8 mouse cellular contexts compared by ENCODE assay signal in the genomic region with DNA sequence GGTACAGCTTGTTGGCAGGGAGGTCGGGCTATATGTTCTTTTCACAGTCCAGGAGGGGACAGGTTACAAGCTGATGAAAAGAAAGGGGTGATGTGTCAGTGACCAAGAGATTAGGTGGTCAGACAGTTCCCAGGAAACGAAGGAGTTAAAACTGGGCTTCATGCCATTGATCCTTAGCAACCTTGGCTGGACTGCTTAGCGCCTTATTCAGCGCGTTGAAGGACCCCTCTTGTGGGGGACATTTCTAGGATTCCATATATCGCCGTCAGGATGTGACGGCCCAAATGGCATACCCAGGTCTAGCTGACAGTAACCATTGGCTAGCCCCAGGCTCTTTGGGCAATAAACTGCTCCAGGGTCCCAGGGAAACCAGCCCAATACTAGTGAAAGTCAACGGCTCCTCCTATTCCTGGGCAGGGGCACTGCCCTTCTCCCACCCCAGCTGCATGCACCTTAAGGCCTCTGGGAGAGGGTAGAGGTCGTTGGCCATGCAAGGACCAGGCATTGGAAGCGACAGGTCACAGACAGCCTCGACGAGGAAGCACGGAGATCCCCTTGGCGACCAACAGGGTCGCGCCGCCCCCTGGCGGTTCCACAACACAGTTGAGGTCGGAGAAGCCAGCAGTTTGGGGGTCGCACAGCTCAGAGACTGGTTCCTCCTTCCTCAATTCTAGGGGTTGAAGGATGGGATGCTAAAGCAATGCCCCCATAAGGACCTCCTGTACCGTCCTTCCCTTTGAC.
A peak's percentile ranks its signal among the peaks of the same experiment; 100 is the strongest.
DNase-seq lines count a peak whose midpoint lies in the region; ATAC-seq and TF ChIP-seq lines count a peak whose summit lies in the region.

No protein-coding gene starts in this region.

- no peaks in the 10 kb centered on the region for H3K79me2 ChIP-seq in CH12.LX (replicated peaks; ENCODE audit: control insufficient read depth, extremely low read depth, insufficient read depth, poor library complexity, severe bottlenecking)

- no peak for TF ChIP-seq EP300 in CH12.LX (IDR thresholded peaks at IDR 0.05; ENCODE audit: low read length)

- peak in 1 of 2 experiments; percentile 63; a peak in 2 of 4 replicates for TF ChIP-seq CTCF in CH12.LX (conservative IDR thresholded peaks at IDR 0.05 in 1 of 2, IDR thresholded peaks at IDR 0.05 in 1 of 2; ENCODE audit: low read depth in 2 of 2, low read length in 2 of 2)

- H3K27me3 ChIP-seq in CH12.LX (replicated peaks), result peaks cover 40% of the 10 kb centered on the region
- peaks cover 87% of the 10 kb centered on the region for H3K27me3 ChIP-seq in heart, embryonic 12.5 days (replicated peaks)
- peaks cover 45% of the 10 kb centered on the region for H3K27me3 ChIP-seq in limb, embryonic 11.5 days (ENCODE audit: control insufficient read depth, insufficient read depth, low read length)
- peaks cover 67% of the 10 kb centered on the region for H3K27me3 ChIP-seq in midbrain, embryonic 14.5 days (ENCODE audit: control insufficient read depth, insufficient read depth, low read length)

- no peak for DNase-seq in CH12.LX (ENCODE audit: extremely low read depth)
- no peak for DNase-seq in ES-E14 (ENCODE audit: low read depth, low spot score)
- DNase-seq in embryo, embryonic 10.5 days (ENCODE audit: low spot score), result peak; percentile 86
- peak; percentile 78 for DNase-seq in limb, embryonic 11.5 days (ENCODE audit: low spot score)
- peak; percentile 87 for DNase-seq in midbrain, embryonic 14.5 days
- no peak for DNase-seq in urinary bladder, postnatal 14 days (ENCODE audit: low spot score)
- DNase-seq in left cerebral cortex, adult 8-10 months (ENCODE audit: low spot score in 2 of 2), result no peak

- H3K4me1 ChIP-seq in CH12.LX (ENCODE audit: control insufficient read depth in 1 of 2, insufficient read depth in 2 of 2) (peaks cover 5 to 15% of the 10 kb centered on the region in 2 experiments; a peak in 2 of 4 replicates), ES-E14 (ENCODE audit: control insufficient read depth in 2 of 2, insufficient read depth in 2 of 2, low read length in 2 of 2, poor library complexity in 1 of 2) (peaks cover 4 to 19% of the 10 kb centered on the region in 2 experiments; a peak in 3 of 4 replicates)
- peaks cover 36% of the 10 kb centered on the region for H3K4me1 ChIP-seq in heart, embryonic 12.5 days (replicated peaks)
- H3K4me1 ChIP-seq in limb, embryonic 11.5 days (ENCODE audit: control insufficient read depth, insufficient read depth, low read length), result peaks cover 12% of the 10 kb centered on the region; the same call in 1 of the 2 replicates
- peaks cover 33% of the 10 kb centered on the region for H3K4me1 ChIP-seq in midbrain, embryonic 14.5 days (ENCODE audit: control insufficient read depth, insufficient read depth, low read length)

- in situ Hi-C loops in CH12.LX (cut with MboI; ENCODE audit: low pct_ligation_motif_present, low pct_unique_long_range_greater_than_20kb, low sequenced_read_pairs), result no loop called here
- in situ Hi-C loops in ES-E14 (cut with MboI; ENCODE audit: low sequenced_read_pairs in 2 of 2, unreplicated experiment in 2 of 2), result no loop called here

- 2% methylated on average over 22 of the region's 22 CpGs for WGBS in heart, embryonic 12.5 days
- WGBS in limb, embryonic 11.5 days, result 7% methylated on average over 22 of the region's 22 CpGs
- 3% methylated on average over 22 of the region's 22 CpGs for WGBS in midbrain, embryonic 14.5 days

- H3K9ac ChIP-seq in CH12.LX (ENCODE audit: insufficient read depth, low read depth) (0 out of 2 replicates have a peak overlapping the region, but pooled peaks have one; percentile 25), ES-E14 (ENCODE audit: insufficient read depth, low read depth, low read length, poor library complexity, severe bottlenecking) (no peak overlapping the region)
- H3K9ac ChIP-seq in heart, embryonic 12.5 days, result peak overlapping the region; percentile 78; the same call in 1 of the 2 replicates
- H3K9ac ChIP-seq in limb, embryonic 11.5 days (ENCODE audit: low read length), result no peak overlapping the region
- H3K9ac ChIP-seq in midbrain, embryonic 14.5 days (replicated peaks; ENCODE audit: low read length), result peak overlapping the region; percentile 74

- peak; percentile 13 for TF ChIP-seq RAD21 in CH12.LX (IDR thresholded peaks at IDR 0.05; ENCODE audit: low read depth, low read length)

- H3K4me3 ChIP-seq in CH12.LX (replicated peaks in 1 of 3; ENCODE audit: low read depth in 2 of 3, low read length in 2 of 3, poor library complexity in 1 of 3) (peak overlapping the region in 2 of 3 experiments; percentile 20 to 50), ES-E14 (ENCODE audit: insufficient read depth in 1 of 2, low read depth in 1 of 2, low read length in 2 of 2, poor library complexity in 1 of 2, severe bottlenecking in 1 of 2) (peak overlapping the region; percentile 55 to 72)
- H3K4me3 ChIP-seq in heart, embryonic 12.5 days, result peak overlapping the region; percentile 73
- peak overlapping the region; percentile 54 for H3K4me3 ChIP-seq in limb, embryonic 11.5 days (ENCODE audit: low read depth, low read length)
- H3K4me3 ChIP-seq in midbrain, embryonic 14.5 days (replicated peaks; ENCODE audit: low read depth, low read length), result peak overlapping the region; percentile 52

- no peak for TF ChIP-seq POLR2A in CH12.LX (IDR thresholded peaks at IDR 0.05; ENCODE audit: low read depth, low read length)

- H3K4me2 ChIP-seq in CH12.LX (ENCODE audit: insufficient read depth, low read depth, poor library complexity, severe bottlenecking), result peak overlapping the region; percentile 69
- H3K4me2 ChIP-seq in heart, embryonic 12.5 days, result peak overlapping the region; percentile 99
- H3K4me2 ChIP-seq in limb, embryonic 11.5 days (ENCODE audit: low read depth, severe bottlenecking), result peak overlapping the region; percentile 99
- H3K4me2 ChIP-seq in midbrain, embryonic 14.5 days (ENCODE audit: low read length), result peak overlapping the region; percentile 87

- ATAC-seq in heart, embryonic 12.5 days (ENCODE audit: insufficient number of reproducible peaks, low FRiP score), result 0 out of 2 replicates have a peak, but pooled peaks have one; percentile 19
- no peak for ATAC-seq in limb, embryonic 11.5 days (ENCODE audit: insufficient number of reproducible peaks, low FRiP score, low TSS enrichment, low read depth)
- ATAC-seq in midbrain, embryonic 14.5 days (ENCODE audit: low FRiP score, low TSS enrichment), result peak; percentile 60

- H3K9me3 ChIP-seq in CH12.LX (replicated peaks; ENCODE audit: low read length) (no peaks in the 10 kb centered on the region), ES-E14 (ENCODE audit: control insufficient read depth, insufficient read depth, low read depth, low read length) (no peaks in the 10 kb centered on the region)
- no peaks in the 10 kb centered on the region for H3K9me3 ChIP-seq in heart, embryonic 12.5 days (replicated peaks)
- H3K9me3 ChIP-seq in limb, embryonic 11.5 days (ENCODE audit: control insufficient read depth, low read length), result no peaks in the 10 kb centered on the region
- no peaks in the 10 kb centered on the region for H3K9me3 ChIP-seq in midbrain, embryonic 14.5 days (ENCODE audit: control insufficient read depth, low read length)

- no peaks in the 10 kb centered on the region for H3K36me3 ChIP-seq in CH12.LX (replicated peaks in 1 of 2; ENCODE audit: control insufficient read depth in 1 of 2, insufficient read depth in 1 of 2, low read length in 1 of 2)
- no peaks in the 10 kb centered on the region for H3K36me3 ChIP-seq in ES-E14 (ENCODE audit: control insufficient read depth, insufficient read depth, low read length, poor library complexity, severe bottlenecking)
- no peaks in the 10 kb centered on the region for H3K36me3 ChIP-seq in heart, embryonic 12.5 days
- no peaks in the 10 kb centered on the region for H3K36me3 ChIP-seq in limb, embryonic 11.5 days (ENCODE audit: control insufficient read depth, insufficient read depth, low read length)
- no peaks in the 10 kb centered on the region for H3K36me3 ChIP-seq in midbrain, embryonic 14.5 days (ENCODE audit: control insufficient read depth, insufficient read depth, low read length)

- dilution Hi-C loops in CH12.LX (cut with MboI; ENCODE audit: extremely low pct_ligation_motif_present, extremely low pct_unique_long_range_greater_than_20kb, low sequenced_read_pairs), result no loop called here

- no peak overlapping the region for H3K27ac ChIP-seq in CH12.LX (ENCODE audit: insufficient read depth, low read depth)
- no peak overlapping the region for H3K27ac ChIP-seq in ES-E14 (ENCODE audit: insufficient read depth, low read depth, low read length, poor library complexity, severe bottlenecking)
- 0 out of 2 replicates have a peak overlapping the region, but pooled peaks have one; percentile 80 for H3K27ac ChIP-seq in heart, embryonic 12.5 days (ENCODE audit: poor library complexity, severe bottlenecking)
- H3K27ac ChIP-seq in limb, embryonic 11.5 days (replicated peaks; ENCODE audit: low read depth, low read length), result no peak overlapping the region
- peak overlapping the region; percentile 97 for H3K27ac ChIP-seq in midbrain, embryonic 14.5 days (replicated peaks; ENCODE audit: low read depth, low read length)

TF ChIP-seq in CH12.LX, 34 proteins besides CTCF, POLR2A, EP300 and RAD21:
- TF ChIP-seq RCOR1 (conservative IDR thresholded peaks at IDR 0.05; ENCODE audit: low read depth, low read length), result no peak
- no peak for TF ChIP-seq MEF2A (IDR thresholded peaks at IDR 0.05; ENCODE audit: borderline replicate concordance, low read depth, low read length)
- peak; percentile 13; the same call in 1 of the 2 replicates for TF ChIP-seq IRF4 (IDR thresholded peaks at IDR 0.05; ENCODE audit: low read depth, low read length)
- TF ChIP-seq SMC3 (IDR thresholded peaks at IDR 0.05; ENCODE audit: low read depth, low read length), result peak; percentile 35

TF ChIP-seq in ES-E14, 5 proteins besides CTCF, POLR2A, EP300 and RAD21:
- no peak for TF ChIP-seq ZNF384 (IDR thresholded peaks at IDR 0.05; ENCODE audit: low read depth, low read length)
- 0 out of 2 replicates have a peak, but pooled peaks have one; percentile 9 for TF ChIP-seq ZC3H11A (IDR thresholded peaks at IDR 0.05; ENCODE audit: borderline replicate concordance, low read depth, low read length)

Comparison
In these comparisons a context has a peak if more than half of its experiments do, and no peak if none do; other contexts are left out.
1. DNase-seq: peak in embryo, embryonic 10.5 days (single experiment), limb, embryonic 11.5 days (single experiment) and midbrain, embryonic 14.5 days (single experiment); none in CH12.LX (single experiment), ES-E14 (single experiment), urinary bladder, postnatal 14 days (single experiment) and left cerebral cortex, adult 8-10 months (0 of 2).
2. H3K27ac ChIP-seq: peak in heart, embryonic 12.5 days (single experiment) and midbrain, embryonic 14.5 days (single experiment); none in CH12.LX (single experiment), ES-E14 (single experiment) and limb, embryonic 11.5 days (single experiment).
3. H3K9ac ChIP-seq: peak in CH12.LX (single experiment), heart, embryonic 12.5 days (single experiment) and midbrain, embryonic 14.5 days (single experiment); none in ES-E14 (single experiment) and limb, embryonic 11.5 days (single experiment).
4. Peak in every context shown above with its lines, with median percentiles within 50 percentile points of each other: H3K4me2 ChIP-seq and H3K4me3 ChIP-seq.